Mouse (Mus musculus) c-Kit-negative CD71-positive TER-119-positive erythroid progenitor cells, embryonic 14.5 days (primary cell): ENCODE data around the gene Ube2v1.

Experiments used
- DNase-seq: peaks from one replicate; pipeline ENCODE4 v3.0.0-alpha.2; 2013; ENCODE audit warnings: low read depth, low spot score

The Ube2v1 gene

DNA sequence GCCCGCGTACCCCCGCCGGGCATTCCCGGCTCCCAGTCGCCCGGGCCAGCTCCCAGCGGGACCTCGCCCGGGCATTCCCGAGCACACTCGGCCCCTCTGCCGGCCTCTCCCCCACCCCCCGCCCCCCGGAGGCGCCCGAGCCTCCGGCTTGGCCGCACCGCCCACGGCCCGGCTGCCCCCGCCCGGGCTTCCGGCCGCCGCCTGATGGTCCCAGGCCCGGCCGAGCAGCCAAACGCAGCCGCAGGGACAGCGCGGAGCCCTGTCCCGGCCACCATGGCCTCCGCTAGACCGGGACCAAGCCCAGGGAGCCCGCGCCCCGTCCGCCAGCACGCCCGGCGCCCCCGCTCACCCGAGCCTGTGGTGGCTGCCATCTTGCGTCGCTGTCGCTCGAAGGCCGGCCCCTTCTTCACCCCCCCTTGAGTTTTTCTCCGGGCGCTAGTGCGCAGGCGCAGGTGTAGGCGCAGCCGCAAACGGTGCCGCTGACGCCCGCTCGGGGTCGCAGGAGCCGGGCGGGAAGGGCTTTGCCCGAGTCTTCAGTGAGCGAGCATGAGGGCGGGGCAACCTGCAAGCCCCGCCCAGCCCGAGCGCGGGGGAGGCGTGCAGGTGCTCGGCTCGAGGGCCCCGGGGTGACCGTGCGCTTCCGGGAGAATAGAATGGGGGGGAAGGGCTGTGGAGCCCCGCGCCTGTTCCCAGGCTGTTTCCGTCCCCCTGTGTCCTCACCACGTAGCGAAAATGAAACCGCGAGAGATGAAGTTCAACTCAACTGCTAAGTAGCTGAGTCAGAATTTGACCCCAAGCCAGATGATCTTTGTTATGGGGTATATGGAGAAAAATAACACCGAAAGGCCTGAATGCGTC, at the start of gene Ube2v1:
Ube2v1 (minus strand) TSS at position 505 of the 858 bp plus-strand sequence.
- DNase-seq, result peak; percentile 92

DNA sequence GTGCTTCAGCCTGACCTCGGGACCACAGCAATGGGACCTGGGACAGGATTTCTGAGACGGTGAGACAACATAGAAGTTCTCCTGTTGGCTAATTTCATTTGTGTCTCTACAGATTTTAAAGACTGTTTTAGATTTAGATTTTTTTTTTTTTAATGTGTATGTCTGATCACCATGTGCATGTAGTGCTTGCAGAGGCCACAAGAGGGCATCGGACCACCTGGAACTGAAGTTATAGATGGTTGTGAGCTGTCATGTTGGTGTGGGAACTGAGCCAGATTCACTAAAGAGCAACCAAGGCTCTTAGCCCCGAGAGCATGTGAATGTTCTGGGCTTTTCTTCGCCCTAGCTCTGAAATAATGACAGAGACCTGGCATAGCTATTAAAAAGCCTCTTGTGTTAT, 48.8 kb upstream of the Ube2v1 start:
- DNase-seq, result peak; percentile 54

DNA sequence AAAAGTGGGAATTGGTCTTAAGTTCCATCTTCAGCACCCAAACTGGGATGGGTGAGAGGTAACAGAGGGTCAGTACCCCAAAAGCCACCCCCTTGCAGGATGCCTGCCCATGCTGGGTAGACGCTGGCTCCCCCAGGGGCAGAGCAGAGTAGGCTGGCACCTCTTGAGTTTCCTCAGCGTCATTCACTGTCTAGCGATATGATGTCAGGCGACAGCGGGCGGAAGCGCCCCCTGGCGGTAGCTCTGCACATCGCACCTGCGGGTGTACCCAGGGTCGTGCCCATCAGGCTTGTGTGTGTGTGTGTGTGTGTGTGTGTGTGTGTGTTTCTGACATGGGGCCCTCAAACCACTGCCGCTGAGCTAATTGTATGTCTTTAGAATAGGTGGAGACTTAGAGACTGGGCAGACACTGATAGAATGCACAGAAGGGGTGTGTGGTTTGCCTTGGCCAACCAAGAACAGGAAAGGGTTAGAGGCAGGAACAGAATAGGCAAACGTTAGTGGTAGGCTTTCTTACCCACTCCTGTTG, 48.1 kb upstream of the Ube2v1 start:
- DNase-seq, result peak; percentile 64

DNA sequence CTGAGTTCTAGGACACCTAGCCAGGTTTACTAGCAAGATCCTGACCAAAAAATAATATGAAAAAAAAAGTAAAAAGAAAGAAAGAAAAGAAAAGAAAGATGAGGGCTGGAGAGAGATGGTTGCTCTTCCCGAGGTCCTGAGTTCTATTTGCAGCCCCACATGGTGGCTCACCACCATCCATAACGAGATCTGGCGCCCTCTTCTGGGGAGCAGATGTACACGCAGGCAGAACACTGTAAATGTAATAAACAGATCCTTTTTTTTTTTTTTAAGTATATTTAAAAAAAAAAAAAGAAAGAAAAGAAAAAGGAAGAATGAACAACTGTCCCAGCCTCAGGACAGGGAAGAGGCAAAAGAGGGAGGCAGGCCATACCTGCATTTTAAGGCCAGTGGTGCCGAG, 46.7 kb upstream of the Ube2v1 start:
- no peak for DNase-seq

GRCm38 (mm10) chr2:167675120-167675909, 43.4 kb upstream of the Ube2v1 start:
- DNase-seq, result no peak

DNA sequence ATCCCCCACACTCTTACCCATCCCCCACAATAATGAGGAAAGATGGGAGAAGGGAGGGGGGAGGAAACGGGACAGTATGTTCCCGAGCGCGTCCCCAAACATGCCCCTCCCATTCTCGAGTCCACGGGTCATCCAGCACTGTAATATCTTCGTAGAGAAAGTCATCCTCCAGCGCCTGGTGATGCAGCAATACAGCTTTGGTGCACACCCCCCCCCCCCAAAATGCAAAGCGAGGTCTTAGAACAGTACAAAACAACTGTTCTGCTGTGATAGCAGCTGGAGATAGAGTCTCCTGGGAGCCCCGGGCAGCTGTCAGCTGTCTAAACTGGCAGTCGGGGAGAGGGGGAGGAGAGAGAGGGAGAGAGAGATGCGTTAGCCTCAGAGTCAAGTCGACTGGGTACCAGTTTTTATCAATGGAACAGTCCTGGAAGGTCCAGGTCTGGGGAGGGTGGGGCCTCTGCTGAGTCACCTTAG, 40.4 kb upstream of the Ube2v1 start:
- peak; percentile 60 for DNase-seq

DNA sequence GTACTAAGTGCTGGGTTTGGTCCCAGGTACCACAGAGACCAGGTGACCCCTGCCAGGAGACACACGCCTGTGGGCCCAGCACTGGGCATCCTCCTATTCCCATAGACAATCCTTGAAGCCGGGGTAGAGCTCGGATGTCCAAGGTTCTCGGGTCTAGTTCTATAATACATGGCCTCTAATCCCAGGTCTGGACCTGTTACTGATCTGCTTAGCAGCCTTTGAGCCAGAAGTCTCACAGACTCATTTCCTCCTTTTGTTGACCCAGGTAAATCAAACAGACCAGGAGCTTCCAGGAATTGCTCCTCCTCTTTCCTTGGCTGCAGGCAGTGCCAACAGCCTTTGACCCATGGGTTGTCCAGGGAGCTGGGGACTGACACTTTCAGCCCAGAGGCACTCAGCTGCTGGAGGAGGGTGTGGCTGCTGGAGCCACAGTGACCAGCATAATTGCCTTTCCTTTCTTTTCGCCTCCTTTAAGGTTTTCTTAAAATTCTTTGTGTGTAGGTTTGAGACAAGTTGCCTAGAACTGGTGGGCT, 39.3 kb upstream of the Ube2v1 start:
- DNase-seq, result no peak

DNA sequence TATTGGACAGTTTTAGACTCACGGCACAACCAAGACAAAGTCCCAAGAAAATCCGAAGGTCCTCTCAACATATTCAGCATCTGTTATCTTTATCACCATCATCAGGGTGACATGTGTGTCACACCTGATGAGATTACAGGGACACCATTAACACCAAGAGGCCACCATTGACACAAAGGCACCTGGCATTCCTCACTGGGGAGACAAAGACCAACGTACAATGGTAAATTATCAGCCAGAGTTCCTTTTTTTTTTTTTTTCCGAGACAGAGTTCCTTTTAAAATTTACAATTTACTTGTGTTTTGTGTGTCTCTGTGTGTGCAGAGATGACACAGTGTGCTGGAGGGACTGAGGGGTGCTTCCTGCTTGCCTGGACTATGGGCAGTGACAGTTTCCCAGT, 37.5 kb upstream of the Ube2v1 start:
- DNase-seq, result no peak

DNA sequence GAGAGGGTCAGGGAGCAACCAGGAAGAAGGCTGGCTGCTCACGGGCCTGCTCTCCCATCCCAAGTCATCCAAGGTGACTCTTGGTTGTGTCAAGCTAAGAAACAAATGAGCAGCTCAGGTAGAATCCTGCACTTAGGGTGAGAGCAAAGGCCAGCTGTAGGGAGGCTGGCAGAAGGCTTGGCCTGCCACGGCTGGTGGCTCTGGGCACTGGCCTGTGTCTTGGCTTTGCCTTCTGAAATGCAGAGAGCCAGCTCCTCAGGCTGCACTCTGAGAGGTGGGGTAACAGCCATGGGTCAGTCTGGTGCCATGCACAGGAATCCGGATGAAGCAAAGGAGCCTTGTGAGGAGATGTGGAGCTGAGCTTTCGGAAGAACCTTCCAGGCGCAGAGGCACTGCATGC, 36.5 kb upstream of the Ube2v1 start:
- DNase-seq, result no peak

DNA sequence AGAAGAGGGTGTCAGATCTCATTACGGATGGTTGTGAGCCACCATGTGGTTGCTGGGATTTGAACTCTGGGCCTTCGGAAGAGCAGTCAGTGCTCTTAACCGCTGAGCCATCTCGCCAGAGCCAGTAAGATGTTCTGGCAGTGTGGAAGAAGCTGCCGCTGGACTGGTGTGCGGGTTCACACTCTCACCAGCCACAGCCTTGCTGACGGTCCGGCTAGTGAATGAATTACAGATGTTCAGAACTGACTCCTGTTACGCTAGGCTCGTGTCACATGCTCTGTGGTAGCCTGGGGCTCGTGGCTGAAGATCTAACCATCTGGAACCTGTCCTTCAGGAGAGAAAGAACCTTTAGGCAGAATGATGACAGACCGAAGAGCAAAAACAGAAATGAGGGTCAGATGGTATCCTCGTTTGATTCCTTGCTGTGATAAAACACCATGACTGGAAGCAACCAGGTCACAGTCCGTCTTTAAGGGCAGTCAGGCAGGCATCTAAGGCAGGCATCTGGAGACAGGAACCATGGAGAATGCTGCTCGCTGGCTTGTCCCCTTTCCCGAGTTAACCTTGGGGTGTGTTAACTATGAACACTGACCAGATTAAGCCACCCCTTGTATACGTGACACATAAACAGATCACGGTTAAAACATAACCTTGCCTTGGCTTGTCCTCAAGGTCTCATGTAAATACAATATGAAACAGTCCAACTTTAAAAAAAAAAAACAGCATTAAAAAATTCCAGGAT, 34.2 kb upstream of the Ube2v1 start:
- DNase-seq, result no peak

DNA sequence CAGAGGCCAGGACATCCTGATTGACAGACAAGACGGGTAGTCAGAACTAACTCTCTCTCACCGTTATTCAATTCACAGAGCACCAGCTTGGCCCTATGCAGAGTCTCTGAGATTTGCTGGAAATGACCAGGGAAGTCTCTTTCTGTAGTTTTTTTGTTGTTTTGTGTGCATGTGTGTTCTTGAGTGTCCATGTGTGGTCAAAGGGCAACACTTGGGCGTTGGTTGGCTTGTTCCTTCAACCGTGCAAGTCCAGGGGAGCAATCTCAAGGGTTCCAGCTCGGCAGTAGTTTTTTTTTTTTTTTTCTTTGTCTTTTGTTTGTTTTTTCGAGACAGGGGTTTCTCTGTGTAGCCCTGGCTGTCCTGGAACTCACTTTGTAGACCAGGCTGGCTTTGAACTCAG, 30.8 kb upstream of the Ube2v1 start:
- DNase-seq, result no peak

DNA sequence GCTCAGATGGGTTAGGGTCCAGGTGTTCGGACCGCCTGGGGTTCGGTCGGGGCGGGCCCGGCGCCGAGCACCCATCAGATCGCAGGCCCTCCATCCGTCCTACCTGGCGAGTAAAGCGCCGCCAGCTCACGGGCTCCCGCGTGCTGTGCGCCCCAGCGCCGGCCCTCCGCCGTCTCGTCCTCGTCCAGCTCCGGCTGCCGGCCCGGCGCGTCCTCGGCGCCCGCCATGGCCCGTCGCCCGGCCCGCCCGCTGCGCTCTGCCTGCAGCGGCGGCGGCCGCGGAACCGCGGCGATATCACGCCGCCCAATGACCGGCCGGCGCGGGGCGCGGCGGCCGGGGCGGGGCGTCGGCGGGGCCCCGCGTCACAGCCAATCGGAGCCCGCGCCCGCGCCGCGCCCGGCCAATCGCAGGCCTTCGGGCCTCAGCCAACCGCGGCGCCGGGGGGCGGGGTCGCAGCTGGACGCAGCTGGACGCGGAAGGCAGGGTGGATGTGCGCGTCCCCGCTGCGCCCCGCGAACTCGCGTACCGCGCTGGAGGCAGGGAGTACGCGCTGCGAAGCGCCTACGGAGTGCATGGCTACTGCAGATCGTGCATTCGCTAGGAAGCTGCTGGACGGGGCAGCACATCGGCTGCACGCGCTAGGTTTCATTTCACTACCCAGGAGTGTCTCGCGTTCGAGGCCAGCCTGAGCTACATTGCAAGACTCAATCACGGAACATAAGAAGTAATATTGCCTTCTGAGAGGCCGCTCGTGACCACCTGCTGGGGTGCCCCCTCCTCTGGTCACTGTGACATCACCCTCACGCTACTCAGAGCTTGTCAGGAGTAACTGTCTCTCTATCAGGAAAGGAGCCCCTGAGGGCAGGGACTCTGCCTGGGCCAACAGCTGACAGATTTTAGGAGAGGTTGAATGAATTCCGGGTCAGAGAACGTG, 29.6 kb upstream of the Ube2v1 start, which contains the start of gene Gm20431:
Gm20431 (minus strand) TSS at position 227 of the 934 bp plus-strand sequence.
- DNase-seq, result peak; percentile 85

GRCm38 (mm10) chr2:167660611-167660971, 28.7 kb upstream of the Ube2v1 start:
- DNase-seq, result no peak

GRCm38 (mm10) chr2:167659847-167660610, 28.1 kb upstream of the Ube2v1 start:
- DNase-seq, result no peak

GRCm38 (mm10) chr2:167659177-167659846, 27.4 kb upstream of the Ube2v1 start:
- DNase-seq, result no peak

DNA sequence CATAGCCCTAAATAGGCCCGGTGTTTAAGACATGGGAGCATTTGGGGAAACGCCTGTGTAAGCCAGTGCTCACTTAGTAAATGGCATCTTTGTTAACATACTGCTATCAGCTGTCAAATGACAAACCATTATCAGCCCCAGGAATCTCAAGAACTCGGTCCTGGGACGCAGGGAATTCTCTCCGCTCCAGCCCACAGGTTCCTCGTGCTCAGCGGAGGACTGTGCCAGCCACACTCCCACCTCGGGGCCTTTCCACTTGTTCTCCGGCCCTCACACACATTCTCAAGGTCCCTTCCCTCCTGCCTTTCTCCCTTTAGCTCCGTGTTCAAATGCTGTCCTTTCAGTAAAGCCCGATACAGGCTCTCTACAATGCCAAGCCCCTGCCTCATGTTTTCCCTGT, 26.8 kb upstream of the Ube2v1 start:
- no peak for DNase-seq

- DNase-seq, result no peak
Observed at GRCm38 (mm10) chr2:167657973-167658372, 26.1 kb upstream of the Ube2v1 start.

DNA sequence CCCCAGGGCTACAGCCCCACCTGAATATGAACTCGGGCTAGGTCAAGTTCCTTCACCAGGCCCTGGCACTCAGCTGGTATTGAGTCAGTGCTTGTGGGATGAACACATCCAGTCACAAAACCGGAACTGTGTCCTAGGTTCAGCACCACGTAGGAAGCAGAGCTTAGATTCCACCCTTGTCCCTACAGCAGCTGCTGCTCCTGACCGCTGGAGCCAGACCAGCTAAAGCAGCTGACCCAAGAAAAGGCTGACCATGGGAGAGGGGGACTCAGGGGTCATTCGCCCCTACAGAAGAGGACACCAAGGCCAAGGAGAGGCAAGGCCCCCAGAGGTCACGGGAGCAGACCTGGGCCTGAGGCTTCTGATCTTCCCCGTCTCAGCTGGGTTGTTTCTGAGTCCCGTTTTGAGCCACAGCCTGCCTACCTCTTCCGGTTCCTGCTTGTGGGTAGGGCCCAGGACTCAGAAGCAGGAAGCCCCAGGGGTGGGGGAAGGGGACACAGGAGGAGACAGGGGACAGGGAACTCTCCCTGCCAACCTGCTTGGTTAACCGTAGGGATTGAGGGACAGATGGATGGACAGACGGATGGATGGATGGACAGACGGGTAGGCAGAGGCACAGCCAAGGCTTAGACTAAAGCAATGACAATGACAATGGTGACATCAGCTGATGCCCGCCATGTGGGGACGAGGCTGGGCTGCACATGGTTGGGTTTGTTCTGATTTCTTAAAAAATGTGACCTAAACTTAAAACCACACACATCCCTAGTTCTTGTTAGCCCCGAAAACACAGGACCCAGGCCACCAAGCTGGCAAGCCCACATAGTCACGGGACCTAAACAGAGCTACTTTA, 25.0 kb upstream of the Ube2v1 start:
- no peak for DNase-seq
